Mouse (Mus musculus) MEL (cell line): ENCODE measurements around the gene Gm20388.
A peak's percentile ranks its signal among the peaks of the same experiment; 100 is the strongest.

Source experiments
- CTCF ChIP-seq, 3 experiments: IDR thresholded peaks in 2 of 3; conservative IDR thresholded peaks in 1 of 3; 2 replicates each; pipeline ENCODE4 v1.5.1; 2011 to 2012; ENCODE audit warnings: low read length in 3 of 3, low read depth in 2 of 3, mild to moderate bottlenecking in 2 of 3, improper control_type of control experiment in 1 of 3, inconsistent platforms in 1 of 3, mixed read lengths in 1 of 3, moderate library complexity in 1 of 3; ENCODE audit not compliant: control insufficient read depth in 1 of 3, insufficient read depth in 1 of 3, poor library complexity in 1 of 3, severe bottlenecking in 1 of 3
- HCFC1 ChIP-seq: IDR thresholded peaks from 2 replicates; pipeline ENCODE4 v1.6.1; 2012; ENCODE audit warnings: low read depth, mild to moderate bottlenecking, inconsistent platforms, low read length, improper control_type of control experiment, moderate library complexity
- MYC ChIP-seq: IDR thresholded peaks from 2 replicates; pipeline ENCODE4 v1.6.1; 2011; ENCODE audit warnings: low read depth, mild to moderate bottlenecking, low read length, improper control_type of control experiment, moderate library complexity
- POLR2A ChIP-seq, 2 experiments: IDR thresholded peaks; 2 replicates each; pipeline ENCODE4 v1.6.1; 2011 to 2012; ENCODE audit warnings: low read length in 2 of 2, mild to moderate bottlenecking in 2 of 2, control low read depth in 1 of 2, improper control_type of control experiment in 1 of 2, low read depth in 1 of 2, moderate library complexity in 1 of 2; ENCODE audit not compliant: control insufficient read depth in 1 of 2, insufficient read depth in 1 of 2, poor library complexity in 1 of 2
- SMC3 ChIP-seq: IDR thresholded peaks from 2 replicates; pipeline ENCODE4 v1.6.1; 2011; ENCODE audit warnings: low read depth, low read length, improper control_type of control experiment
- TAL1 ChIP-seq: IDR thresholded peaks from 2 replicates; pipeline ENCODE4 v1.6.1; 2012; ENCODE audit warnings: mild to moderate bottlenecking, inconsistent platforms, low read length, moderate library complexity, mixed read lengths
- USF2 ChIP-seq, 2 experiments: IDR thresholded peaks; 2 replicates each; pipeline ENCODE4 v1.6.1; 2011 to 2012; ENCODE audit warnings: improper control_type of control experiment in 2 of 2, low read length in 2 of 2, borderline replicate concordance in 1 of 2, inconsistent platforms in 1 of 2, low read depth in 1 of 2, mild to moderate bottlenecking in 1 of 2; ENCODE audit not compliant: insufficient read depth in 1 of 2

- TF ChIP-seq POLR2A (IDR thresholded peaks at IDR 0.05; ENCODE audit: control insufficient read depth in 1 of 2, insufficient read depth in 1 of 2, low read depth in 1 of 2, low read length in 2 of 2, poor library complexity in 1 of 2) (no peak), USF2 (IDR thresholded peaks at IDR 0.05; ENCODE audit: borderline replicate concordance in 1 of 2, insufficient read depth in 1 of 2, low read depth in 1 of 2, low read length in 2 of 2) (no peak), MYC (0 out of 2 replicates have a peak, but pooled peaks have one; percentile 2), CTCF (IDR thresholded peaks at IDR 0.05 in 2 of 3, conservative IDR thresholded peaks at IDR 0.05 in 1 of 3; ENCODE audit: control insufficient read depth in 1 of 3, insufficient read depth in 1 of 3, low read depth in 2 of 3, low read length in 3 of 3, poor library complexity in 1 of 3, severe bottlenecking in 1 of 3) (no peak), HCFC1 (no peak), SMC3 (no peak), TAL1 (no peak)
These were observed 1674.1 kb downstream of the Gm20388 start for GRCm38 (mm10) chr8:121584730-121585129.
